Mouse (Mus musculus) small intestine, adult 2 months (tissue): Measurements from ENCODE around the gene Ppm1f.

Experiments
- CTCF ChIP-seq: fragments of 200-500 bp; IDR thresholded peaks from 2 replicates; pipeline ENCODE4 v1.5.1; 2012; ENCODE audit warnings: low read depth, mild to moderate bottlenecking, control low read depth, inconsistent platforms, low read length, moderate library complexity, mixed read lengths; ENCODE audit not compliant: insufficient replicate concordance, insufficient read length; ENCODE audit errors: extremely low read depth
- POLR2A ChIP-seq: fragments of 200-500 bp; IDR thresholded peaks from 2 replicates; pipeline ENCODE4 v1.6.1; 2012; ENCODE audit warnings: low read depth, mild to moderate bottlenecking, control low read depth, inconsistent platforms, low read length, moderate library complexity

GRCm38 (mm10) chr16:16941078-16941477, 44.8 kb downstream of the Ppm1f start:
- no peak for TF ChIP-seq CTCF
- no peak for TF ChIP-seq POLR2A
